Mouse (Mus musculus) colon, adult 2 months (tissue): Measurements from ENCODE around the gene Hcfc1r1. TPM values are rescaled to one million over a fixed set of nuclear protein-coding genes. Genes with fewer than 3 reads are reported as not detected.

Source experiments
- polyA plus RNA-seq: library from polyadenylated mRNA; depleted of rRNA; stranded (reverse); fragments of >200 nt; gene quantifications from 2 replicates; pipeline ENCODE4 v1.2.3, GENCODE M21; 2012; rRNA removed

Hcfc1r1 gene
- 362 and 417 TPM in 2 replicates for polyA plus RNA-seq

GRCm38 (mm10) chr17:23673424-23674073 lies at the start of gene Hcfc1r1, which contains the start of gene Thoc6:
TSS of gene Hcfc1r1 (plus strand) at chr17:23673596.
TSS of gene Thoc6 (minus strand) at chr17:23673882.

GRCm38 (mm10) chr17:23644613-23645495 lies 28.5 kb upstream of the Hcfc1r1 start, which contains the start of gene Mmp25:
TSS of gene Mmp25 (minus strand) at chr17:23645277.

GRCm38 (mm10) chr17:23660117-23660875 lies 13.1 kb upstream of the Hcfc1r1 start, which contains the start of gene Bicdl2:
TSS of gene Bicdl2 (plus strand) at chr17:23660506.

GRCm38 (mm10) chr17:23677236-23677679 lies 3.9 kb downstream of the Hcfc1r1 start, which contains the start of gene Tnfrsf12a:
TSS of gene Tnfrsf12a (minus strand) at chr17:23677468.

GRCm38 (mm10) chr17:23679127-23679835 lies 5.9 kb downstream of the Hcfc1r1 start, which contains the start of gene Cldn6:
TSS of gene Cldn6 (plus strand) at chr17:23679249.

GRCm38 (mm10) chr17:23683856-23684672 lies 10.7 kb downstream of the Hcfc1r1 start, which contains the start of gene Cldn9:
TSS of gene Cldn9 (minus strand) at chr17:23684026.

GRCm38 (mm10) chr17:23722376-23723125 lies 49.2 kb downstream of the Hcfc1r1 start, which contains the start of gene 1520401A03Rik:
TSS of gene 1520401A03Rik (minus strand) at chr17:23722783.

Other genes with a start within 250 kb of the Hcfc1r1 start
- not detected in 2 replicates for gene Vmn2r117, start 193.9 kb upstream of the Hcfc1r1 start, polyA plus RNA-seq
- 15.2 and 15.6 TPM in 2 replicates for gene Zfp213, start 109.4 kb upstream of the Hcfc1r1 start, polyA plus RNA-seq
- 11.5 and 11.8 TPM in 2 replicates for gene Zfp13, start 74.1 kb upstream of the Hcfc1r1 start, polyA plus RNA-seq
- gene Zscan10, start 72.7 kb upstream of the Hcfc1r1 start, polyA plus RNA-seq: not detected in 2 replicates
- 0.32 and 0.51 TPM in 2 replicates for gene Mmp25, start 28.3 kb upstream of the Hcfc1r1 start, polyA plus RNA-seq
- gene Bicdl2, start 13.1 kb upstream of the Hcfc1r1 start, polyA plus RNA-seq: 18.5 and 18.9 TPM in 2 replicates
- 20.1 and 25.6 TPM in 2 replicates for gene Thoc6, start 286 bp downstream of the Hcfc1r1 start, polyA plus RNA-seq
- gene Tnfrsf12a, start 3.9 kb downstream of the Hcfc1r1 start, polyA plus RNA-seq: 32.1 and 32.9 TPM in 2 replicates
- 0.53 TPM in 1 of 2 replicates, not detected in the other for gene Cldn6, start 5.7 kb downstream of the Hcfc1r1 start, polyA plus RNA-seq
- gene Cldn9, start 10.4 kb downstream of the Hcfc1r1 start, polyA plus RNA-seq: 0.37 and 0.46 TPM in 2 replicates
- gene 1520401A03Rik, start 49.2 kb downstream of the Hcfc1r1 start, polyA plus RNA-seq: 0.09 TPM in 1 of 2 replicates, not detected in the other
- 61.5 and 71.9 TPM in 2 replicates for gene Pkmyt1, start 52.7 kb downstream of the Hcfc1r1 start, polyA plus RNA-seq
- 392 and 448 TPM in 2 replicates for gene Paqr4, start 67.3 kb downstream of the Hcfc1r1 start, polyA plus RNA-seq
- gene Kremen2, start 72.2 kb downstream of the Hcfc1r1 start, polyA plus RNA-seq: 14.8 and 15.8 TPM in 2 replicates
- 30.4 and 32.2 TPM in 2 replicates for gene Flywch1, start 98.0 kb downstream of the Hcfc1r1 start, polyA plus RNA-seq
- 15.4 and 24.0 TPM in 2 replicates for gene Flywch2, start 112.5 kb downstream of the Hcfc1r1 start, polyA plus RNA-seq
- 521 and 552 TPM in 2 replicates for gene Srrm2, start 116.9 kb downstream of the Hcfc1r1 start, polyA plus RNA-seq
- gene Elob, start 155.5 kb downstream of the Hcfc1r1 start, polyA plus RNA-seq: 551 and 740 TPM in 2 replicates
- 0.24 and 0.87 TPM in 2 replicates for gene Prss33, start 162.5 kb downstream of the Hcfc1r1 start, polyA plus RNA-seq
- 1,354 and 1,658 TPM in 2 replicates for gene Prss32, start 170.3 kb downstream of the Hcfc1r1 start, polyA plus RNA-seq
- 1.9 and 6.1 TPM in 2 replicates for gene Prss41, start 170.6 kb downstream of the Hcfc1r1 start, polyA plus RNA-seq
- not detected in 2 replicates for gene Prss21, start 194.5 kb downstream of the Hcfc1r1 start, polyA plus RNA-seq
- not detected in 2 replicates for gene Dcpp1, start 207.3 kb downstream of the Hcfc1r1 start, polyA plus RNA-seq
- gene Dcpp2, start 207.3 kb downstream of the Hcfc1r1 start, polyA plus RNA-seq: not detected in 2 replicates
- not detected in 2 replicates for gene Dcpp3, start 243.9 kb downstream of the Hcfc1r1 start, polyA plus RNA-seq